Mouse (Mus musculus): ENCODE results near the gene Ptpn3. TPM values are rescaled to one million over a fixed set of nuclear protein-coding genes. Genes with fewer than 3 reads are reported as not detected.

Ptpn3 gene
- total RNA-seq, 1 experiment: 13.6 TPM

DNA sequence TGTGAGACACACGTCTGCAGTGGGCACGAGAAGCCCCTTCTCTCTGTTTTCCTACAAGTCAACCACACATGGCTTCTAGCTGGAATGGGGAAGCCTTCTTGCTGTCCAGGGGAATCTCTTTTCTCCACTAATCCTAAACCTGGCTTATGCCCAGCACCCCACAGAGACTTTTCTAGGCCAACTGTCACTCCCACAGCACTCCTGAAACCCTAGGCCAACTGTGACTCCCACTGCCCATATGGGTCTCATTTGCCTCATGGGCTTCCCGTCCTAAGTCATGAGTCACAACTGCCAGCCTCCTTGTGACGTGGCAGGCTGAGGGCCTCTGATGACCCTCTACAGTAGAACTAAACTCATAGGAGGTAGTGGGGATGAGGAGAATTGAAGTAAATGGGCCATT is 44.9 kb downstream of the Ptpn3 start:
- Histone ChIP-seq H3K9ac (ENCODE audit: insufficient read depth, low read depth, low read length, poor library complexity, severe bottlenecking) (no peak overlapping the region), H3K4me1 (ENCODE audit: control insufficient read depth in 2 of 2, insufficient read depth in 2 of 2, low read length in 2 of 2, poor library complexity in 1 of 2) (no peaks in the 10 kb centered on the region), H3K36me3 (ENCODE audit: control insufficient read depth, insufficient read depth, low read length, poor library complexity, severe bottlenecking) (peaks cover 25% of the 10 kb centered on the region; the same call in 1 of the 2 replicates), H3K9me3 (ENCODE audit: control insufficient read depth, insufficient read depth, low read depth, low read length) (no peaks in the 10 kb centered on the region), H3K27ac (ENCODE audit: insufficient read depth, low read depth, low read length, poor library complexity, severe bottlenecking) (no peak overlapping the region), H3K4me3 (ENCODE audit: insufficient read depth in 1 of 2, low read depth in 1 of 2, low read length in 2 of 2, poor library complexity in 1 of 2, severe bottlenecking in 1 of 2) (no peak overlapping the region)
- in situ Hi-C loops (cut with MboI; ENCODE audit: low sequenced_read_pairs in 2 of 2, unreplicated experiment in 2 of 2): no loop called here
- TF ChIP-seq HCFC1 (IDR thresholded peaks at IDR 0.05; ENCODE audit: borderline replicate concordance, insufficient read depth, low read length) (no peak), CHD2 (IDR thresholded peaks at IDR 0.05; ENCODE audit: low read depth, low read length) (no peak), ZNF384 (IDR thresholded peaks at IDR 0.05; ENCODE audit: low read depth, low read length) (no peak), MAFK (IDR thresholded peaks at IDR 0.05; ENCODE audit: insufficient read depth, low read depth, low read length) (no peak), ZC3H11A (IDR thresholded peaks at IDR 0.05; ENCODE audit: borderline replicate concordance, low read depth, low read length) (no peak)
- DNase-seq (ENCODE audit: low read depth, low spot score): no peak

DNA sequence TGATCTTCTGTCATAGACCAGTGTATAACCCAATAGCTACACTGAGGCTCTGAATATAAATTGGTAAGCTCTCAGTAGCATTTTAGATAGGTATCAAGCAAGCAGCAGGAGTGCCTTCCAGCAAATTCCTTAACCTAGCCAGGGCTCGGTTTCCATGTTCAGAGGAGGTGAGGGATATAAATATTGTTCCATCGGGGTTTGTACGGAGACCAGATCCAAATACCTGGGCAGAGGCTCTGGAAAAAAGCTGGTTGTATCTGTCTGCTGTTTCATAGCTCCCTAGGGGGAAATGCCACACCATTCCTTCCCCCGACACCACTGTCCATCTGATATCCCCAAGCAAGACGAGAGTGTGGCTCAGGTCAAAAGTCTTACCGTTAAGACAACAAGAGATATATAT is 47.2 kb downstream of the Ptpn3 start:
- H3K27ac ChIP-seq (ENCODE audit: insufficient read depth, low read depth, low read length, poor library complexity, severe bottlenecking): no peak overlapping the region
- peaks cover 14% of the 10 kb centered on the region; the same call in 1 of the 2 replicates for H3K36me3 ChIP-seq (ENCODE audit: control insufficient read depth, insufficient read depth, low read length, poor library complexity, severe bottlenecking)
- in situ Hi-C loops (cut with MboI; ENCODE audit: low sequenced_read_pairs in 2 of 2, unreplicated experiment in 2 of 2): no loop called here
- H3K4me3 ChIP-seq (ENCODE audit: insufficient read depth in 1 of 2, low read depth in 1 of 2, low read length in 2 of 2, poor library complexity in 1 of 2, severe bottlenecking in 1 of 2): no peak overlapping the region
- DNase-seq (ENCODE audit: low read depth, low spot score): no peak
- H3K4me1 ChIP-seq (ENCODE audit: control insufficient read depth in 2 of 2, insufficient read depth in 2 of 2, low read length in 2 of 2, poor library complexity in 1 of 2): no peaks in the 10 kb centered on the region
- H3K9me3 ChIP-seq (ENCODE audit: control insufficient read depth, insufficient read depth, low read depth, low read length): no peaks in the 10 kb centered on the region
- no peak overlapping the region for H3K9ac ChIP-seq (ENCODE audit: insufficient read depth, low read depth, low read length, poor library complexity, severe bottlenecking)
- TF ChIP-seq HCFC1 (IDR thresholded peaks at IDR 0.05; ENCODE audit: borderline replicate concordance, insufficient read depth, low read length) (no peak), CHD2 (IDR thresholded peaks at IDR 0.05; ENCODE audit: low read depth, low read length) (no peak), ZNF384 (IDR thresholded peaks at IDR 0.05; ENCODE audit: low read depth, low read length) (no peak), ZC3H11A (IDR thresholded peaks at IDR 0.05; ENCODE audit: borderline replicate concordance, low read depth, low read length) (no peak), MAFK (IDR thresholded peaks at IDR 0.05; ENCODE audit: insufficient read depth, low read depth, low read length) (no peak)

GRCm38 (mm10) chr4:57250636-57251035 is 51.0 kb downstream of the Ptpn3 start:
- DNase-seq (ENCODE audit: low read depth, low spot score): no peak
- TF ChIP-seq ZC3H11A (IDR thresholded peaks at IDR 0.05; ENCODE audit: borderline replicate concordance, low read depth, low read length) (no peak), MAFK (IDR thresholded peaks at IDR 0.05; ENCODE audit: insufficient read depth, low read depth, low read length) (no peak), CHD2 (IDR thresholded peaks at IDR 0.05; ENCODE audit: low read depth, low read length) (no peak), HCFC1 (IDR thresholded peaks at IDR 0.05; ENCODE audit: borderline replicate concordance, insufficient read depth, low read length) (no peak), ZNF384 (IDR thresholded peaks at IDR 0.05; ENCODE audit: low read depth, low read length) (no peak)

GRCm38 (mm10) chr4:57249108-57249507 is 52.5 kb downstream of the Ptpn3 start:
- Histone ChIP-seq H3K36me3 (ENCODE audit: control insufficient read depth, insufficient read depth, low read length, poor library complexity, severe bottlenecking) (peaks cover 9% of the 10 kb centered on the region), H3K9me3 (ENCODE audit: control insufficient read depth, insufficient read depth, low read depth, low read length) (no peaks in the 10 kb centered on the region), H3K27ac (ENCODE audit: insufficient read depth, low read depth, low read length, poor library complexity, severe bottlenecking) (no peak overlapping the region), H3K4me3 (ENCODE audit: insufficient read depth in 1 of 2, low read depth in 1 of 2, low read length in 2 of 2, poor library complexity in 1 of 2, severe bottlenecking in 1 of 2) (no peak overlapping the region), H3K9ac (ENCODE audit: insufficient read depth, low read depth, low read length, poor library complexity, severe bottlenecking) (no peak overlapping the region), H3K4me1 (ENCODE audit: control insufficient read depth in 2 of 2, insufficient read depth in 2 of 2, low read length in 2 of 2, poor library complexity in 1 of 2) (no peaks in the 10 kb centered on the region)
- in situ Hi-C loops (cut with MboI; ENCODE audit: low sequenced_read_pairs in 2 of 2, unreplicated experiment in 2 of 2): no loop called here
- DNase-seq (ENCODE audit: low read depth, low spot score): no peak
- TF ChIP-seq CHD2 (IDR thresholded peaks at IDR 0.05; ENCODE audit: low read depth, low read length): no peak
- TF ChIP-seq MAFK (IDR thresholded peaks at IDR 0.05; ENCODE audit: insufficient read depth, low read depth, low read length): no peak
- TF ChIP-seq ZC3H11A (IDR thresholded peaks at IDR 0.05; ENCODE audit: borderline replicate concordance, low read depth, low read length): no peak
- TF ChIP-seq ZNF384 (IDR thresholded peaks at IDR 0.05; ENCODE audit: low read depth, low read length): no peak
- no peak for TF ChIP-seq HCFC1 (IDR thresholded peaks at IDR 0.05; ENCODE audit: borderline replicate concordance, insufficient read depth, low read length)

More at GRCm38 (mm10) chr4:57250636-57251035, 51.0 kb downstream of the Ptpn3 start:
- Histone ChIP-seq H3K36me3 (ENCODE audit: control insufficient read depth, insufficient read depth, low read length, poor library complexity, severe bottlenecking) (peaks cover 13% of the 10 kb centered on the region), H3K4me3 (ENCODE audit: insufficient read depth in 1 of 2, low read depth in 1 of 2, low read length in 2 of 2, poor library complexity in 1 of 2, severe bottlenecking in 1 of 2) (no peak overlapping the region), H3K4me1 (ENCODE audit: control insufficient read depth in 2 of 2, insufficient read depth in 2 of 2, low read length in 2 of 2, poor library complexity in 1 of 2) (no peaks in the 10 kb centered on the region), H3K9me3 (ENCODE audit: control insufficient read depth, insufficient read depth, low read depth, low read length) (no peaks in the 10 kb centered on the region), H3K27ac (ENCODE audit: insufficient read depth, low read depth, low read length, poor library complexity, severe bottlenecking) (no peak overlapping the region), H3K9ac (ENCODE audit: insufficient read depth, low read depth, low read length, poor library complexity, severe bottlenecking) (no peak overlapping the region)
- in situ Hi-C loops (cut with MboI; ENCODE audit: low sequenced_read_pairs in 2 of 2, unreplicated experiment in 2 of 2): no loop called here

- Histone ChIP-seq H3K27ac (ENCODE audit: insufficient read depth, low read depth, low read length, poor library complexity, severe bottlenecking) (no peak overlapping the region), H3K9me3 (ENCODE audit: control insufficient read depth, insufficient read depth, low read depth, low read length) (no peaks in the 10 kb centered on the region), H3K36me3 (ENCODE audit: control insufficient read depth, insufficient read depth, low read length, poor library complexity, severe bottlenecking) (peaks cover 14% of the 10 kb centered on the region), H3K9ac (ENCODE audit: insufficient read depth, low read depth, low read length, poor library complexity, severe bottlenecking) (no peak overlapping the region), H3K4me1 (ENCODE audit: control insufficient read depth in 2 of 2, insufficient read depth in 2 of 2, low read length in 2 of 2, poor library complexity in 1 of 2) (no peaks in the 10 kb centered on the region), H3K4me3 (ENCODE audit: insufficient read depth in 1 of 2, low read depth in 1 of 2, low read length in 2 of 2, poor library complexity in 1 of 2, severe bottlenecking in 1 of 2) (no peak overlapping the region)
- no peak for TF ChIP-seq ZNF384 (IDR thresholded peaks at IDR 0.05; ENCODE audit: low read depth, low read length)
- no peak for TF ChIP-seq ZC3H11A (IDR thresholded peaks at IDR 0.05; ENCODE audit: borderline replicate concordance, low read depth, low read length)
- in situ Hi-C loops (cut with MboI; ENCODE audit: low sequenced_read_pairs in 2 of 2, unreplicated experiment in 2 of 2): no loop called here
- no peak for DNase-seq (ENCODE audit: low read depth, low spot score)
Measured at GRCm38 (mm10) chr4:57244874-57245273, 56.8 kb downstream of the Ptpn3 start.
